Mouse (Mus musculus) embryonic facial prominence, embryonic 11.5 days (tissue): ENCODE results near the gene Cdc34. TPM values are rescaled to one million over a fixed set of nuclear protein-coding genes. Genes with fewer than 3 reads are reported as not detected.

Experiments
- ATAC-seq: fragments of 200-750 bp; cut with Nextera tagmentation; replicated peaks from 2 replicates; pipeline ENCODE4 v1.8.0; 2017; ENCODE audit warnings: low read depth; ENCODE audit not compliant: insufficient number of reproducible peaks, low FRiP score, low TSS enrichment
- DNase-seq: peaks from one replicate; pipeline ENCODE4 v3.0.0-alpha.2; 2015; ENCODE audit warnings: low spot score
- H3K27ac ChIP-seq: fragments of 300-500 bp; sonication (generic); replicated peaks from 2 replicates; pipeline ENCODE4 v1.5.1; 2014; ENCODE audit warnings: mild to moderate bottlenecking, low read depth, low read length, control low read depth
- H3K27me3 ChIP-seq: fragments of 300-500 bp; sonication (generic); 2 replicates; pipeline ENCODE4 v1.6.1; 2014; ENCODE audit warnings: mild to moderate bottlenecking, low read length, moderate library complexity, mixed read lengths; ENCODE audit not compliant: control insufficient read depth, insufficient read depth
- H3K36me3 ChIP-seq: fragments of 300-500 bp; sonication (generic); replicated peaks from 2 replicates; pipeline ENCODE4 v1.6.1; 2014; ENCODE audit warnings: low read depth, mild to moderate bottlenecking, low read length, moderate library complexity, mixed read lengths; ENCODE audit not compliant: control insufficient read depth, insufficient read depth
- H3K4me1 ChIP-seq: fragments of 300-500 bp; sonication (generic); 2 replicates; pipeline ENCODE4 v1.6.1; 2014; ENCODE audit warnings: low read length, mixed read lengths; ENCODE audit not compliant: control insufficient read depth, insufficient read depth
- H3K4me2 ChIP-seq: fragments of 300-500 bp; sonication (generic); 2 replicates; pipeline ENCODE4 v1.6.1; 2014; ENCODE audit warnings: low read depth, mild to moderate bottlenecking, control low read depth, low read length, moderate library complexity
- H3K4me3 ChIP-seq: fragments of 300-500 bp; sonication (generic); 2 replicates; pipeline ENCODE4 v1.5.1; 2014; ENCODE audit warnings: low read depth, low read length, control low read depth
- H3K9ac ChIP-seq: fragments of 300-500 bp; sonication (generic); replicated peaks from 2 replicates; pipeline ENCODE4 v1.6.1; 2014; ENCODE audit warnings: mild to moderate bottlenecking, control low read depth, low read length
- H3K9me3 ChIP-seq: fragments of 300-500 bp; sonication (generic); replicated peaks from 2 replicates; pipeline ENCODE4 v1.6.1; 2016; ENCODE audit warnings: mild to moderate bottlenecking, low read length, inconsistent platforms, mixed read lengths; ENCODE audit not compliant: control insufficient read depth
- WGBS: fragments of 180-500 bp; shearing (Covaris S2); extraction: QIAGEN DNeasy Blood & Tissue Kit; methylation state at CpG from one replicate; pipeline ENCODE4 v1.1.7; 2014; 5-methylcytosine and 5-hydroxymethylcytosine counted together
- polyA plus RNA-seq: library from polyadenylated mRNA; unstranded; fragments of >200 nt; fragmentation: Nextera tagmentation; extraction: Ambion mirVana; gene quantifications from 2 replicates; pipeline ENCODE4 v1.2.1, GENCODE M21; 2014

The Cdc34 gene
- polyA plus RNA-seq, 1 experiment from 2014 or later = 150 TPM

GRCm38 (mm10) chr10:79666493-79666892 is 15.5 kb upstream of the Cdc34 start:
- Histone ChIP-seq H3K9me3 (no peaks in the 10 kb centered on the region), H3K36me3 (no peaks in the 10 kb centered on the region), H3K4me2 (no peak overlapping the region), H3K9ac (no peak overlapping the region), H3K27me3 (no peaks in the 10 kb centered on the region), H3K4me1 (peaks cover 4% of the 10 kb centered on the region), H3K27ac (no peak overlapping the region), H3K4me3 (no peak overlapping the region)
- no peak for DNase-seq
- WGBS = 68% methylated on average over 9 of the region's 9 CpGs
- no peak for ATAC-seq

- H3K9me3 ChIP-seq = no peaks in the 10 kb centered on the region
- no peaks in the 10 kb centered on the region for H3K27me3 ChIP-seq
- WGBS = 79% methylated on average over 5 of the region's 5 CpGs
- no peak overlapping the region for H3K9ac ChIP-seq
- H3K36me3 ChIP-seq = no peaks in the 10 kb centered on the region; the same call in 1 of the 2 replicates
- DNase-seq (no peak), ATAC-seq (no peak)
- peaks cover 4% of the 10 kb centered on the region for H3K4me1 ChIP-seq
- no peak overlapping the region for H3K4me3 ChIP-seq
- no peak overlapping the region for H3K4me2 ChIP-seq
- no peak overlapping the region for H3K27ac ChIP-seq
Observed at GRCm38 (mm10) chr10:79668076-79668475, 13.9 kb upstream of the Cdc34 start.

- ATAC-seq = 0 out of 2 replicates have a peak, but pooled peaks have one; percentile 21
- Histone ChIP-seq H3K9me3 (no peaks in the 10 kb centered on the region), H3K9ac (peak within 1 kb of the TSS; percentile 96), H3K27me3 (no peaks in the 10 kb centered on the region), H3K27ac (peak within 1 kb of the TSS; percentile 93), H3K4me2 (peak within 1 kb of the TSS; percentile 74), H3K4me1 (peaks cover 4% of the 10 kb centered on the region), H3K36me3 (no peaks in the 10 kb centered on the region; the same call in 1 of the 2 replicates), H3K4me3 (peak within 1 kb of the TSS; percentile 97)
- under 1% methylated on average over 45 of the region's 45 CpGs for WGBS
- peak; percentile 92 for DNase-seq
Observed at GRCm38 (mm10) chr10:79668771-79669575, 13.0 kb upstream of the Cdc34 start, which contains the start of gene Tpgs1. Gene Tpgs1 (plus strand): TSS chr10:79669369.

GRCm38 (mm10) chr10:79669576-79670057 is 12.4 kb upstream of the Cdc34 start:
- no peaks in the 10 kb centered on the region for H3K9me3 ChIP-seq
- H3K36me3 ChIP-seq = no peaks in the 10 kb centered on the region; the same call in 1 of the 2 replicates
- 0% methylated on average over 47 of the region's 47 CpGs for WGBS
- peak overlapping the region; percentile 93 for H3K27ac ChIP-seq
- no peaks in the 10 kb centered on the region for H3K27me3 ChIP-seq
- peak overlapping the region; percentile 97 for H3K4me3 ChIP-seq
- peak; percentile 90 for DNase-seq
- peak; percentile 60 for ATAC-seq
- peaks cover 4% of the 10 kb centered on the region for H3K4me1 ChIP-seq
- H3K9ac ChIP-seq = peak overlapping the region; percentile 96
- peak overlapping the region; percentile 74 for H3K4me2 ChIP-seq

- WGBS = 38% methylated on average over 15 of the region's 15 CpGs
- DNase-seq = no peak
- H3K36me3 ChIP-seq = no peaks in the 10 kb centered on the region; the same call in 1 of the 2 replicates
- H3K27ac ChIP-seq = peak overlapping the region; percentile 93; the same call in 1 of the 2 replicates
- H3K27me3 ChIP-seq = no peaks in the 10 kb centered on the region
- ATAC-seq = peak; percentile 53
- H3K4me3 ChIP-seq = peak overlapping the region; percentile 97
- peaks cover 4% of the 10 kb centered on the region for H3K4me1 ChIP-seq
- no peaks in the 10 kb centered on the region for H3K9me3 ChIP-seq
- peak overlapping the region; percentile 74 for H3K4me2 ChIP-seq
- H3K9ac ChIP-seq = peak overlapping the region; percentile 96
Observed at GRCm38 (mm10) chr10:79670071-79670888, 11.7 kb upstream of the Cdc34 start.

GRCm38 (mm10) chr10:79671396-79672087 is 10.5 kb upstream of the Cdc34 start:
- Histone ChIP-seq H3K9ac (no peak overlapping the region), H3K9me3 (no peaks in the 10 kb centered on the region), H3K36me3 (no peaks in the 10 kb centered on the region; the same call in 1 of the 2 replicates), H3K4me2 (no peak overlapping the region), H3K4me3 (no peak overlapping the region), H3K4me1 (peaks cover 4% of the 10 kb centered on the region), H3K27me3 (no peaks in the 10 kb centered on the region), H3K27ac (no peak overlapping the region)
- ATAC-seq (no peak), DNase-seq (no peak)
- 72% methylated on average over 6 of the region's 6 CpGs for WGBS

- no peak overlapping the region for H3K9ac ChIP-seq
- no peak for DNase-seq
- no peak overlapping the region for H3K27ac ChIP-seq
- ATAC-seq = no peak
- no peak overlapping the region for H3K4me3 ChIP-seq
- H3K9me3 ChIP-seq = no peaks in the 10 kb centered on the region
- no peak overlapping the region for H3K4me2 ChIP-seq
- H3K4me1 ChIP-seq = peaks cover 4% of the 10 kb centered on the region
- H3K36me3 ChIP-seq = no peaks in the 10 kb centered on the region; the same call in 1 of the 2 replicates
- no peaks in the 10 kb centered on the region for H3K27me3 ChIP-seq
- 49% methylated on average over 3 of the region's 3 CpGs for WGBS
Observed at GRCm38 (mm10) chr10:79672088-79672455, 9.9 kb upstream of the Cdc34 start.
